Mouse (Mus musculus) embryonic facial prominence, embryonic 13.5 days (tissue): Measurements from ENCODE around the gene Tardbp. TPM values are rescaled to one million over a fixed set of nuclear protein-coding genes. Genes with fewer than 3 reads are reported as not detected.

Source experiments
- ATAC-seq: fragments of 200-750 bp; cut with Nextera tagmentation; 2 replicates; pipeline ENCODE4 v1.8.0; 2017; ENCODE audit warnings: low read depth; ENCODE audit not compliant: insufficient number of reproducible peaks, insufficient read depth, low FRiP score, low TSS enrichment
- H3K27ac ChIP-seq: fragments of 300-500 bp; sonication (generic); 2 replicates; pipeline ENCODE4 v1.5.1; 2015; ENCODE audit warnings: moderate library complexity, mild to moderate bottlenecking, inconsistent platforms
- H3K27me3 ChIP-seq: fragments of 300-500 bp; sonication (generic); 2 replicates; pipeline ENCODE4 v1.6.1; 2015; ENCODE audit warnings: mild to moderate bottlenecking, inconsistent platforms
- H3K36me3 ChIP-seq: fragments of 300-500 bp; sonication (generic); 2 replicates; pipeline ENCODE4 v1.6.1; 2015; ENCODE audit warnings: mild to moderate bottlenecking, inconsistent platforms
- H3K4me1 ChIP-seq: fragments of 300-500 bp; sonication (generic); 2 replicates; pipeline ENCODE4 v1.6.1; 2015; ENCODE audit warnings: inconsistent platforms
- H3K4me2 ChIP-seq: fragments of 300-500 bp; sonication (generic); 2 replicates; pipeline ENCODE4 v1.6.1; 2015; ENCODE audit warnings: moderate library complexity, mild to moderate bottlenecking, inconsistent platforms
- H3K4me3 ChIP-seq: fragments of 300-500 bp; sonication (generic); 2 replicates; pipeline ENCODE4 v1.5.1; 2015; ENCODE audit warnings: mild to moderate bottlenecking, inconsistent platforms
- H3K9ac ChIP-seq: fragments of 300-500 bp; sonication (generic); 2 replicates; pipeline ENCODE4 v1.6.1; 2015; ENCODE audit warnings: mild to moderate bottlenecking, inconsistent platforms
- H3K9me3 ChIP-seq: fragments of 300-500 bp; sonication (generic); 2 replicates; pipeline ENCODE4 v1.6.1; 2016; ENCODE audit warnings: inconsistent platforms
- WGBS: fragments of 180-500 bp; shearing (Covaris S2); methylation state at CpG from one replicate; pipeline ENCODE4 v1.1.7; 2015; ENCODE audit warnings: mixed read lengths; 5-methylcytosine and 5-hydroxymethylcytosine counted together
- polyA plus RNA-seq: library from polyadenylated mRNA; unstranded; fragments of >200 nt; fragmentation: Nextera tagmentation; extraction: Ambion mirVana; gene quantifications from 2 replicates; pipeline ENCODE4 v1.2.1, GENCODE M21; 2015

Tardbp gene
- polyA plus RNA-seq, 1 experiment from 2014 or later = 371 TPM

DNA sequence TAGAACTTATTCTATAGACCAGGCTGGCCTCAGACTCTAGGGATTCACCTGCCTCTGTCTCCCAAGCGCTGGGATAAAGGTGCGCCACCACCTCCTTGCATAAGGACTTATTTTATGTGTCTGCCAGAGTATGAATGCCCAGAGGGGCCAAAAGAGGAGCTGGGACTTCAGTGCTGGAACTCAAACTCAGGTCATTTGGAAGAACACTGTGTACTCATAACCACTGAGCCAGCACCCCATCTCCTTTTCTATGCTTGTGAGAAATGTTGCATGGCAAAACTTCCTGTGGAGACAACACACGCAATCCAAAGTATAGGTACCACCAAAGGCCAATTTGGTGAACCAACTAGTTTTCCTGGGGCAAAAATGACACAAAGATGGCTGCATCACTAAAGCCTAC is 30.1 kb downstream of the Tardbp start:
- 97% methylated on average over 3 of the region's 3 CpGs for WGBS
- Histone ChIP-seq H3K4me3 (no peak overlapping the region), H3K4me1 (peaks cover 12% of the 10 kb centered on the region), H3K27me3 (no peaks in the 10 kb centered on the region), H3K9ac (no peak overlapping the region), H3K36me3 (peaks cover 69% of the 10 kb centered on the region), H3K4me2 (no peak overlapping the region), H3K9me3 (no peaks in the 10 kb centered on the region), H3K27ac (no peak overlapping the region)
- ATAC-seq = no peak

DNA sequence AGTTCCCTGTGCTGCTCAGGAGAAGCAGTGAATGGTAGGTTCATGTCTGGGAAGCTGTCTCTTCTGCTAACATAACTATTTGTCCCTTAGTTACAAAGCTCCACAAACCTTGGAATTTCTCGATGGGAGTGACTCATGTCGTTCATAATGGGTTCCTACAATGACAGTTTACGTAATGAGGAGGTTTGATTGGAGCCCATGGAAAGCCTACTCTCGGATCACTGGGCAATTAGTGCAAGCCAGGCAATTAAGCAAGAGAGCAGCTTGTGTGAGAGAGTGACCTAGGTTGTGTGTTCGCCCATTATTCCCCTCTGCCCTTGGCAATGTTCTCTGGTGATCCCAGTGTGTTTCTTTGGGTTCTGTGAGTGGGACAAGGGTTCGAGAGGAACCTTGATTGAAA is 30.9 kb downstream of the Tardbp start:
- Histone ChIP-seq H3K4me2 (no peak overlapping the region), H3K4me3 (no peak overlapping the region), H3K27ac (no peak overlapping the region), H3K36me3 (peaks cover 69% of the 10 kb centered on the region), H3K9ac (no peak overlapping the region), H3K27me3 (no peaks in the 10 kb centered on the region), H3K4me1 (peaks cover 12% of the 10 kb centered on the region), H3K9me3 (no peaks in the 10 kb centered on the region)
- ATAC-seq = no peak
- WGBS = 88% methylated on average over 6 of the region's 6 CpGs

DNA sequence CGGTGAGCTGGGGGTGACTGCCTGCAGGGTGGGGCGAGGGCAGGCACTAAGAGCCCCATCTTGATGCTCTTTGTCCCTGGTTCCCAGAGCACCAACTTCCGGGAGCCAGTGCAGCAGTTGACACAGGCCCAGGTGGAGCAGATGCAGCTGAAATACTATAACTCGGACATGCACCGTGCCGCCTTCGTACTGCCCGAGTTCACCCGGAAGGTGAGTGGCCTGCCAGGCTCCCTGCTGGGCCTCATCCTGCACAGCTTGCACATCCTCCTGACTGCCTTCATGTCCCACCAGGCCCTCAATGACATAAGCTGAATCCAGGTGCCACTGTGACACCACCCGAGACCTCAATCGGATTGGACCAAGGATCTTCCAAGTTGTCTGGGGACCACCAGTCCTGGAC is 32.8 kb downstream of the Tardbp start:
- WGBS = 94% methylated on average over 11 of the region's 11 CpGs
- no peak overlapping the region for H3K9ac ChIP-seq
- H3K4me3 ChIP-seq = 0 out of 2 replicates have a peak overlapping the region, but pooled peaks have one; percentile 2
- no peaks in the 10 kb centered on the region for H3K9me3 ChIP-seq
- H3K4me2 ChIP-seq = no peak overlapping the region
- H3K27ac ChIP-seq = no peak overlapping the region
- H3K27me3 ChIP-seq = no peaks in the 10 kb centered on the region
- peaks cover 64% of the 10 kb centered on the region for H3K36me3 ChIP-seq
- H3K4me1 ChIP-seq = peaks cover 20% of the 10 kb centered on the region
- no peak for ATAC-seq

DNA sequence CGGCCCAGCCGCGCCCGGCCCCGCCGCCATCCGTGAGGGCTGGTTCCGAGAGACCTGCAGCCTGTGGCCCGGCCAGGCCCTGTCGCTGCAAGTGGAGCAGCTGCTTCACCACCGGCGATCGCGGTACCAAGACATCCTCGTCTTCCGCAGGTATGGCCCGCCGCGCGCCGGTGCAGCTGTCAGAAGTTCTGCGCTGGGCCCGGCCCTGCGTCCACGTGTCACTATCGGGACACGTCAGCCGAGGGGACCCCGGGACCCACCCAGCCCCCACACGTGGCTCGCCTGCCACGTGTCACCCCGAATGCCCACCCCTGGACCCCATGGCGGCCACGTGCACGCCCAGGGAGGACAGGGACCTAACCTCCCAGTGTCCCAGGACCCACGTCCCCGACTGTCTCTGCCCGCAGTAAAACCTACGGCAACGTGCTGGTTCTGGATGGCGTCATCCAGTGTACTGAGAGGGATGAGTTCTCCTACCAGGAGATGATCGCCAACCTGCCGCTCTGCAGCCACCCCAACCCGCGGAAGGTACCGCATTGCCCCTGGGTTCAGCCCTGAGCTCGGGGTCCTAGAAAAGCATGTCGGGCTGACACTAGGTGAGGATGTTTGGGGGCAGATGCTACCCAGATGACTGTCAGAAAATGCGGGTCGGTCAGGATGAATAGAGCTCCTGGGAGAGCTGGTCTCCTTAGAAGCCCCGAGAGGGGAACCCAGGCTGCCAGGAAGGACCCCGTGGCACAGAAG is 35.0 kb downstream of the Tardbp start:
- H3K9me3 ChIP-seq = no peaks in the 10 kb centered on the region
- peak overlapping the region; percentile 88 for H3K4me2 ChIP-seq
- no peaks in the 10 kb centered on the region for H3K27me3 ChIP-seq
- peaks cover 20% of the 10 kb centered on the region for H3K4me1 ChIP-seq
- H3K9ac ChIP-seq = peak overlapping the region; percentile 89
- peak overlapping the region; percentile 66; the same call in 1 of the 2 replicates for H3K27ac ChIP-seq
- WGBS = under 1% methylated on average over 52 of the region's 53 CpGs
- ATAC-seq = peak; percentile 0; the same call in 1 of the 2 replicates
- H3K4me3 ChIP-seq = peak overlapping the region; percentile 93
- H3K36me3 ChIP-seq = peaks cover 43% of the 10 kb centered on the region

DNA sequence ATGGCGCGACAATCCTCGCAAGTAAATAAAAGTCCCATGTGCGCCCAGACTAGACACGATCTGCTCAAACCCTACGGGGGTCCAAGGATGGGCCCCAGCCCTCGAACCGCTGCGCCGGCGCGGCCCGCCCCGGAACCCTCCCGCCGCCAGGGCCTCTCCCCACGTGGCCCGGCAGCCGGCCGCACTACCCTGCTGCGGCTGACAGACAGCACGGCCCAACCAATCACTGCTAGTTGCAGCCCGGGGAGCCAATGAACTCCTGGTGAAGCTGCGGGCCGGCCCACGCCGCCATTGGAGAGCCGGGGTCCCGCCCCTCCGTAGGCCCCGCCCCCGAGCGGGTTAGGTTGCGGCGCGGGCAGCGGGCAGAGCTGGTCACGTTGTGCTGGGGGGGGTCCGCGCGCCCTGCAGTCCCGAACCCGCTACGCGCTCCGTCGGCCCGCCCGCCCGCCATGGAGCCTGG is 35.6 kb downstream of the Tardbp start, which contains the start of gene Srm:
Gene Srm, plus strand, starts transcription at position 333 of the 460 bp plus-strand sequence.
- Histone ChIP-seq H3K9ac (peak within 1 kb of the TSS; percentile 89), H3K9me3 (no peaks in the 10 kb centered on the region), H3K4me3 (peak within 1 kb of the TSS; percentile 93), H3K27me3 (no peaks in the 10 kb centered on the region), H3K36me3 (peaks cover 37% of the 10 kb centered on the region), H3K4me2 (peak within 1 kb of the TSS; percentile 88), H3K4me1 (peaks cover 20% of the 10 kb centered on the region), H3K27ac (peak within 1 kb of the TSS; percentile 80)
- under 1% methylated on average over 50 of the region's 50 CpGs for WGBS
- peak; percentile 100 for ATAC-seq

DNA sequence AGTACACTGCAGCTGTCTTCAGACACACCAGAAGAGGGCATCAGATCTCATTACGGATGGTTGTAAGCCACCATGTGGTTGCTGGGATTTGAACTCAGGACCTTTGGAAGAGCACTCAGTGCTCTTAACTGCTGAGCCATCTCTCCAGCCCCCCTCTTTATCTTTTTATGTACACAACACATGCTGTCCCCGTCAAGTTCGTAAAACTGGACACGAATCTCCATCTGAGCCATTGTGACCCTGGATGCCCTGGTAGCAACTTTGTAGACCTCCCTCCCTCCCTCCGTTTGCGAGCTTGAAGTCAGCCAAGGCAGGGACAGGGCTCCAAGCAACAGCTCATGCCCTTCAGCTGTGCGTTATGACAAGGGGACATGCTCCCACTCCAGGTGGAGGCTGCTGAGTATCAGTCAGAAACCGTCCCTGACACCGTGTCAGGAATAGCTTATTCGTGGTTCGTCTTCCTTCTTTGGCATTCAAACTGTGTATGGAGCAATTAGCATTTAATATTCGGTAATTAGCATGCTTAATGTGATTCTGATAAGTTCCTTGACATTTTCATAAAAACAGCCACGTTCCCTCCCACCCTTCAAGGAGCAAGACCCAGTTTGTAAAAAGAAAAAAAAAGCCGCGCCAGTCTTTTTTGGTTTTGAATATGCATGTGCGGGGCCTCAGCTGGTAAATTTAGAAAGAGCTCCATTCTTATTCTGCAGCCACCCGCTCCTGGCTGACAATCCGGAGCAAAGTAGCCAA is 36.2 kb downstream of the Tardbp start:
- WGBS = 8% methylated on average over 18 of the region's 18 CpGs
- peaks cover 31% of the 10 kb centered on the region for H3K36me3 ChIP-seq

DNA sequence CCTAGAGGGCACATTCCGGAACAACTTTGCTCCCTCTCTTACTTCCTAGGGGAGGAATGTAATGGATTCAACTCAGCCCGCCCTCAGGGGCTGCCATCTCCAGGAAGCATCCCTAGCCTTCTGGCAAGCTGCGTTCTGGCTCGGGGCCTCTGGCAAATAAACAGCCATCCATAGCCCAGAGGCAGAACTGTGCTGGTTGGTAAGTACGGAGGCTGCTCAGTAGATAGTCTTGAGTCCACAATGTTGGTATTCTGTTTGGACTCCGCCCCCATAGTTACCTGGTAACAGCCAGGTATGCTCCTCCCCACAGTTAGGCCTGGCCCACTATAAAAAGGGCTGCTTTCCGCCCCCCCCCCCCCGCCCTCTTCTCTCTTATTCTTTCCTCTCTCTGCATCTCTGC is 37.3 kb downstream of the Tardbp start:
- Histone ChIP-seq H3K4me2 (no peak overlapping the region), H3K27me3 (no peaks in the 10 kb centered on the region), H3K36me3 (peaks cover 20% of the 10 kb centered on the region), H3K4me1 (peaks cover 20% of the 10 kb centered on the region), H3K4me3 (no peak overlapping the region), H3K27ac (no peak overlapping the region), H3K9me3 (no peaks in the 10 kb centered on the region), H3K9ac (no peak overlapping the region)
- no peak for ATAC-seq
- 44% methylated on average over 6 of the region's 8 CpGs for WGBS

More for the DNA sequence above, 36.2 kb downstream of the Tardbp start:
- peak overlapping the region; percentile 80 for H3K27ac ChIP-seq
- peak overlapping the region; percentile 93 for H3K4me3 ChIP-seq
- H3K9ac ChIP-seq = peak overlapping the region; percentile 89
- H3K4me2 ChIP-seq = peak overlapping the region; percentile 88
- no peak for ATAC-seq
- H3K27me3 ChIP-seq = no peaks in the 10 kb centered on the region
- no peaks in the 10 kb centered on the region for H3K9me3 ChIP-seq
- H3K4me1 ChIP-seq = peaks cover 20% of the 10 kb centered on the region

DNA sequence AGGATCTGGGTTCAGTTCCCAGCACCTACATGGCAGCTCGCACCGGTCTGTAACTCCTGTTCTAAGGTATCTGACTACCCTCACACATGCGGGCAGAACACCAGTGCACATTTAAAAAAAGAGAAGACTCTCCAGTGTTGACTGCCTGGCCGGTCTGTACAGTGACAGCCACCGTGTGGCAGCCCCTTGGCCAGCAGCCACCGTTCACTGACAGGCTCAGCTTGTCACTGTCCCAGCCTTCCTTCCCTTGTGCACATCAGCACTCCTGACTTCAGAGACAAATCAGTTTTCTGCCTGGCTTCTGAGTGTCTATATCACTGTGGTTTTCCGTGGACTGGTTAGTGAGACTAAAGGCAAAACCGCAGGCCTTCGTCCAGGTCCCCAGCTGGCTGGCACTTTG is 38.0 kb downstream of the Tardbp start:
- WGBS = 83% methylated on average over 9 of the region's 9 CpGs
- H3K4me1 ChIP-seq = peaks cover 20% of the 10 kb centered on the region
- H3K4me3 ChIP-seq = no peak overlapping the region
- no peak for ATAC-seq
- peaks cover 13% of the 10 kb centered on the region for H3K36me3 ChIP-seq
- no peak overlapping the region for H3K4me2 ChIP-seq
- H3K27me3 ChIP-seq = no peaks in the 10 kb centered on the region
- no peak overlapping the region for H3K27ac ChIP-seq
- H3K9me3 ChIP-seq = no peaks in the 10 kb centered on the region
- H3K9ac ChIP-seq = no peak overlapping the region

DNA sequence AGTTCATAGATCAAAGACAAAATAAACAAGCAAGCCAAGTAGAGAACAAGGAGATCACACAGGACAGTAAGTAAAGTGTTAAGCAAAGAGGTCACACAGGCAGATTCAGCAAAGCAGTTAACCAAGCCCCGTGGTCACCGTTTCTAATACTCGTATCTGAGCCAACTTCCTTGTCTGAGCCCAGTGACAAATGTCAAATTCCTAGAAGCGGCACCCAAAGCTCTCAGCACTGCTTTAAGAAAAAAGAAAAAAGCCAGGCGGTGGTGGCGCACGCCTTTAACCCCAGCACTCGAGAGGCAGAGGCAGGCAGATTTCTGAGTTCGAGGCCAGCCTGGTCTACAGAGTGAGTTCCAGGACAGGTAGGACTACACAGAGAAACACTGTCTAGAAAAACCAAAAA is 40.2 kb downstream of the Tardbp start:
- H3K4me1 ChIP-seq = peaks cover 7% of the 10 kb centered on the region; the same call in 1 of the 2 replicates
- ATAC-seq = no peak
- no peak overlapping the region for H3K9ac ChIP-seq
- peaks cover 16% of the 10 kb centered on the region for H3K36me3 ChIP-seq
- H3K4me2 ChIP-seq = no peak overlapping the region
- H3K27ac ChIP-seq = no peak overlapping the region
- WGBS = 83% methylated on average over 9 of the region's 9 CpGs
- H3K27me3 ChIP-seq = no peaks in the 10 kb centered on the region
- no peak overlapping the region for H3K4me3 ChIP-seq
- no peaks in the 10 kb centered on the region for H3K9me3 ChIP-seq

DNA sequence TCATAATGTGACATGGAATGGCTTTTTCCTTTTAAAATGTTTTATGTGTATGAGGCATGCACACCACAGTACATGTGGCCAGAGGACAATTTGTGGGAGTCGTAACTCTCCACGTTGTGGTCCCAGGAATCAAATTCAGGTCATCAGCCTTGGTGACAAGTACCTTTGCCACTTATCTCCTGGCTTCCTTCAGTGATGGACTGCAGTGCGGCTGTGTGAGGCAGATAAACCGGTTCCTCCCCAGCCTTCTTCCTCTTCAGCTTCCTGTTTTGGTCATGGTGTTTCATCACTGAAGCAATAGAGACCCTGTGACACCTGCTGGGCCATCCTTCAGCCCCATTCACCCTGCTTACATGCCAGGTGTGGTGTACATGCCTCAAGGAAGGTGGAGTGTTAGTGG is 43.6 kb downstream of the Tardbp start:
- Histone ChIP-seq H3K9ac (no peak overlapping the region), H3K4me2 (no peak overlapping the region), H3K27ac (no peak overlapping the region), H3K4me3 (no peak overlapping the region), H3K36me3 (peaks cover 50% of the 10 kb centered on the region), H3K4me1 (no peaks in the 10 kb centered on the region), H3K9me3 (no peaks in the 10 kb centered on the region), H3K27me3 (no peaks in the 10 kb centered on the region)
- ATAC-seq = no peak
- WGBS = 80% methylated on average over 4 of the region's 4 CpGs

DNA sequence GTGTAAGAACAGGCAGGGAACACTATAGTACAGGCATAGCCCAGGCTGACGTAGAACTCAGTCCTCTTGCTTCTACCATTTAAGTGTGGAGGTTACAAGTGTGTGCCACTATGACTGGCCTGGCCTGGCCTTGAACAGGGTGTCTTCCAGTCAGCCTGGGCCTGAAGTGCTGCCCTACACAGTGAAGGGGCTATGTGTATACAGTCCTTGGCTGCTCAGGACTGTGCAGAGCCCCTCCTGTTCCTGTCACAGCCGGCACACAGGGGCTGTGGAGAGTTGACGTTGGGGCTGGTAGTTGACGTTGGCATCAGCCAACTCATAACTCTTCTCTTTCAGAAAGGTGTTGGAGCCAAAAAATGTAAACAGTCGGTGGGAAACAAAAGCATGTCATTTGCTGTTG is 45.4 kb downstream of the Tardbp start:
- Histone ChIP-seq H3K27ac (no peak overlapping the region), H3K4me1 (no peaks in the 10 kb centered on the region), H3K4me3 (no peak overlapping the region), H3K4me2 (no peak overlapping the region), H3K9ac (no peak overlapping the region), H3K27me3 (no peaks in the 10 kb centered on the region), H3K36me3 (peaks cover 68% of the 10 kb centered on the region), H3K9me3 (no peaks in the 10 kb centered on the region)
- no peak for ATAC-seq
- WGBS = 89% methylated on average over 5 of the region's 5 CpGs

DNA sequence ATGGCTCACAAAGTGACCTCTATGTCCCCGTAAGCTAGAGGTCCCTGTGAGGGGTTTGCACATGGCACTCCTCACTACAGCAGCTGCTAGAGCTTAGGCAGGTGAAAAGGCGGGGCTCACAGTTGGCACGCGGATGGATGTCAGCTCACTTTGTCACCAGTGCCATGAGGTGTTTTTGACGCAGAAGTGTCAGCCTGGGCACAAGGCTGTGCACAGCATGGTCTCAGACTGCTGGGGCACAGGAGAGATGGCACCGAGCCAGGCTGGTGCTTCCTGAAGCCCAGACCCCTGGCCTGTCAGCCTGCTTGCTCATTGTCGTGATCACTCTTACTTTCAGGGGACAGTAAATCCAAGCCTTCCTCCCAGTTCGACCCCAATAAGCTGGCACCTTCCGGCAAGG is 46.1 kb downstream of the Tardbp start:
- no peak for ATAC-seq
- no peak overlapping the region for H3K27ac ChIP-seq
- H3K4me3 ChIP-seq = no peak overlapping the region
- peaks cover 75% of the 10 kb centered on the region for H3K36me3 ChIP-seq
- H3K4me2 ChIP-seq = no peak overlapping the region
- no peak overlapping the region for H3K9ac ChIP-seq
- no peaks in the 10 kb centered on the region for H3K4me1 ChIP-seq
- H3K27me3 ChIP-seq = no peaks in the 10 kb centered on the region
- H3K9me3 ChIP-seq = no peaks in the 10 kb centered on the region
- WGBS = 92% methylated on average over 9 of the region's 9 CpGs
